ENCODE assay signal across 8 mouse cellular contexts in genomic region chr4:134430381-134431004, GRCm38 (mm10). TPM values are rescaled to one million over a fixed set of nuclear protein-coding genes. Genes with fewer than 3 reads are reported as not detected.
DNase-seq lines count a peak whose midpoint lies in the region; ATAC-seq lines count a peak whose summit lies in the region.

No protein-coding gene starts in this region.

- H3K4me2 ChIP-seq in embryonic facial prominence, embryonic 12.5 days (replicated peaks): peak overlapping the region; percentile 30
- H3K4me2 ChIP-seq in intestine, embryonic 15.5 days (replicated peaks): peak overlapping the region; percentile 41

- 0 out of 2 replicates have a peak, but pooled peaks cover 5% of the 10 kb centered on the region for H3K36me3 ChIP-seq in embryonic facial prominence, embryonic 12.5 days
- 0 out of 2 replicates have a peak, but pooled peaks cover 4% of the 10 kb centered on the region for H3K36me3 ChIP-seq in intestine, embryonic 15.5 days
- no peaks in the 10 kb centered on the region for H3K36me3 ChIP-seq in limb, embryonic 10.5 days

- no peak overlapping the region for H3K4me3 ChIP-seq in embryonic facial prominence, embryonic 12.5 days
- no peak overlapping the region; the same call in 1 of the 2 replicates for H3K4me3 ChIP-seq in intestine, embryonic 15.5 days (replicated peaks)
- H3K4me3 ChIP-seq in limb, embryonic 10.5 days: 0 out of 2 replicates have a peak overlapping the region, but pooled peaks have one; percentile 3

- ATAC-seq in embryonic facial prominence, embryonic 12.5 days (ENCODE audit: insufficient number of reproducible peaks, insufficient read depth, low FRiP score, low TSS enrichment): 0 out of 2 replicates have a peak, but pooled peaks have one; percentile 56
- peak; percentile 66; the same call in 1 of the 2 replicates for ATAC-seq in intestine, embryonic 15.5 days

- no peaks in the 10 kb centered on the region for H3K27me3 ChIP-seq in embryonic facial prominence, embryonic 12.5 days
- no peaks in the 10 kb centered on the region for H3K27me3 ChIP-seq in intestine, embryonic 15.5 days (replicated peaks)
- no peaks in the 10 kb centered on the region for H3K27me3 ChIP-seq in limb, embryonic 10.5 days (ENCODE audit: low read depth, poor library complexity, severe bottlenecking)

- peak overlapping the region; percentile 87 for H3K27ac ChIP-seq in embryonic facial prominence, embryonic 12.5 days
- H3K27ac ChIP-seq in intestine, embryonic 15.5 days: peak overlapping the region; percentile 81
- H3K27ac ChIP-seq in limb, embryonic 10.5 days: peak overlapping the region; percentile 53

- peaks cover 15% of the 10 kb centered on the region for H3K4me1 ChIP-seq in embryonic facial prominence, embryonic 12.5 days
- peaks cover 4% of the 10 kb centered on the region; the same call in 1 of the 2 replicates for H3K4me1 ChIP-seq in intestine, embryonic 15.5 days (replicated peaks)
- peaks cover 9% of the 10 kb centered on the region for H3K4me1 ChIP-seq in limb, embryonic 10.5 days

- WGBS in embryonic facial prominence, embryonic 12.5 days: 20% methylated on average over 23 of the region's 23 CpGs
- 34% methylated on average over 23 of the region's 23 CpGs for WGBS in intestine, embryonic 15.5 days
- WGBS in limb, embryonic 10.5 days: 39% methylated on average over 23 of the region's 23 CpGs

- H3K9ac ChIP-seq in embryonic facial prominence, embryonic 12.5 days: peak overlapping the region; percentile 32; the same call in 1 of the 2 replicates
- H3K9ac ChIP-seq in intestine, embryonic 15.5 days: no peak overlapping the region

- intact Hi-C loops in heart, postnatal 25 days (cut with DNase I): no loop called here

- H3K9me3 ChIP-seq in embryonic facial prominence, embryonic 12.5 days: no peaks in the 10 kb centered on the region
- H3K9me3 ChIP-seq in intestine, embryonic 15.5 days: no peaks in the 10 kb centered on the region
- H3K9me3 ChIP-seq in limb, embryonic 10.5 days (replicated peaks): no peaks in the 10 kb centered on the region

- DNase-seq in heart, adult 18-20 months: peak; percentile 13 to 27
- no peak for DNase-seq in heart, postnatal 25 days (ENCODE audit: low spot score)
- peak; percentile 42 for DNase-seq in limb, embryonic 10.5 days (ENCODE audit: low spot score)
- DNase-seq in neural tube, embryonic 10.5 days (ENCODE audit: extremely low spot score, low spot score): peak; percentile 78
- DNase-seq in liver: no peak
- no peak for DNase-seq in urinary bladder, postnatal 36 days (ENCODE audit: low spot score in 2 of 2)

RNA-seq across cellular contexts. Expression of gene Pafah2, which starts 34.4 kb away (rescaled TPM):
- 1 to 10 TPM; 6.1 to 7.9 TPM for total RNA-seq in heart, adult 18-20 months (2021)
- 1 to 10 TPM; 7.6 to 9.2 TPM for total RNA-seq in heart, postnatal 25 days (2021)
- 11.2 and 11.7 TPM in 2 replicates for polyA plus RNA-seq in embryonic facial prominence, embryonic 12.5 days (2016; fragmentation: Nextera tagmentation; extraction: Ambion mirVana)
- polyA plus RNA-seq in intestine, embryonic 15.5 days (2015; fragmentation: Nextera tagmentation; extraction: Ambion mirVana): 42.4 and 42.6 TPM in 2 replicates
- 8.1 and 8.6 TPM in 2 replicates for polyA plus RNA-seq in limb, embryonic 10.5 days (2016; fragmentation: Nextera tagmentation; extraction: Ambion mirVana)

RNA-seq across cellular contexts. Expression of gene Stmn1, which starts 37.6 kb away (rescaled TPM):
- 10 to 100 TPM; 21.3 to 24.5 TPM for total RNA-seq in heart, adult 18-20 months (2021)
- 10 to 100 TPM; 24.5 to 26.4 TPM for total RNA-seq in heart, postnatal 25 days (2021)
- polyA plus RNA-seq in embryonic facial prominence, embryonic 12.5 days (2016; fragmentation: Nextera tagmentation; extraction: Ambion mirVana): 2,563 and 2,644 TPM in 2 replicates
- 1,243 and 1,415 TPM in 2 replicates for polyA plus RNA-seq in intestine, embryonic 15.5 days (2015; fragmentation: Nextera tagmentation; extraction: Ambion mirVana)
- 1,855 and 1,993 TPM in 2 replicates for polyA plus RNA-seq in limb, embryonic 10.5 days (2016; fragmentation: Nextera tagmentation; extraction: Ambion mirVana)

RNA-seq across cellular contexts. Expression of gene Extl1, which starts 46.8 kb away (rescaled TPM):
- total RNA-seq in heart, adult 18-20 months (2021): 10 to 100 TPM; 19.7 to 19.8 TPM
- total RNA-seq in heart, postnatal 25 days (2021): 10 to 100 TPM; 18.0 to 19.4 TPM
- polyA plus RNA-seq in embryonic facial prominence, embryonic 12.5 days (2016; fragmentation: Nextera tagmentation; extraction: Ambion mirVana): 2.1 and 3.4 TPM in 2 replicates
- polyA plus RNA-seq in intestine, embryonic 15.5 days (2015; fragmentation: Nextera tagmentation; extraction: Ambion mirVana): 1.4 and 1.5 TPM in 2 replicates
- 0.44 and 0.75 TPM in 2 replicates for polyA plus RNA-seq in limb, embryonic 10.5 days (2016; fragmentation: Nextera tagmentation; extraction: Ambion mirVana)

Comparison
In these comparisons a context has a peak if more than half of its experiments do, and no peak if none do; other contexts are left out.
1. DNase-seq: peak in heart, adult 18-20 months (2 of 2), limb, embryonic 10.5 days (single experiment) and neural tube, embryonic 10.5 days (single experiment); none in heart, postnatal 25 days (single experiment), liver (single experiment) and urinary bladder, postnatal 36 days (0 of 2).
2. Peak in every context shown above with its lines, with median percentiles within 50 percentile points of each other: H3K27ac ChIP-seq.